Mouse (Mus musculus): ENCODE measurements around the gene Cep55.

The Cep55 gene

GRCm38 (mm10) chr19:38054720-38055192 lies at the start of gene Cep55:
TSS of gene Cep55 (plus strand) at chr19:38055011.
- DNase-seq, result peak; percentile 95 to 97

- DNase-seq, result no peak
These were observed 43.4 kb upstream of the Cep55 start for GRCm38 (mm10) chr19:38011379-38011778.

GRCm38 (mm10) chr19:38014443-38014842 lies 40.4 kb upstream of the Cep55 start:
- DNase-seq, result no peak

- DNase-seq, result peak; percentile 68 to 78
These were observed 39.5 kb upstream of the Cep55 start for GRCm38 (mm10) chr19:38015180-38015872.

- DNase-seq, result no peak
These were observed 38.9 kb upstream of the Cep55 start for GRCm38 (mm10) chr19:38015873-38016254.

GRCm38 (mm10) chr19:38022710-38023109 lies 32.1 kb upstream of the Cep55 start:
- DNase-seq, result no peak

GRCm38 (mm10) chr19:38023603-38024002 lies 31.2 kb upstream of the Cep55 start:
- DNase-seq, result no peak

GRCm38 (mm10) chr19:38025254-38026041 lies 29.4 kb upstream of the Cep55 start:
- peak; percentile 79 to 93 for DNase-seq

- peak; percentile 54 to 67 for DNase-seq
These were observed 28.6 kb upstream of the Cep55 start for GRCm38 (mm10) chr19:38026211-38026624.

- DNase-seq, result no peak
These were observed 27.4 kb upstream of the Cep55 start for GRCm38 (mm10) chr19:38027389-38027788.

GRCm38 (mm10) chr19:38027881-38028521 lies 26.8 kb upstream of the Cep55 start:
- peak; percentile 72 to 85 for DNase-seq

GRCm38 (mm10) chr19:38029292-38029691 lies 25.5 kb upstream of the Cep55 start:
- DNase-seq, result no peak

GRCm38 (mm10) chr19:38029871-38030270 lies 24.9 kb upstream of the Cep55 start:
- peak; percentile 27 to 60 for DNase-seq

GRCm38 (mm10) chr19:38030673-38031137 lies 24.1 kb upstream of the Cep55 start:
- peak; percentile 71 to 74 for DNase-seq

- no peak for DNase-seq
These were observed 23.7 kb upstream of the Cep55 start for GRCm38 (mm10) chr19:38031144-38031543.

GRCm38 (mm10) chr19:38032993-38033734 lies 21.6 kb upstream of the Cep55 start:
- DNase-seq, result no peak

GRCm38 (mm10) chr19:38033735-38034057 lies 21.1 kb upstream of the Cep55 start:
- DNase-seq, result no peak

GRCm38 (mm10) chr19:38034696-38035095 lies 20.1 kb upstream of the Cep55 start:
- no peak for DNase-seq

GRCm38 (mm10) chr19:38035766-38036165 lies 19.0 kb upstream of the Cep55 start:
- no peak for DNase-seq

- DNase-seq, result no peak
These were observed 16.5 kb upstream of the Cep55 start for GRCm38 (mm10) chr19:38038267-38038666.

- peak; percentile 36 to 55 for DNase-seq
These were observed 12.5 kb upstream of the Cep55 start for GRCm38 (mm10) chr19:38042261-38042722.

- DNase-seq, result peak; percentile 37 to 53
These were observed 11.4 kb upstream of the Cep55 start, which contains the start of gene Myof for GRCm38 (mm10) chr19:38043281-38043981. TSS of gene Myof (minus strand) at chr19:38043577.

All from kidney, adult 8-10 months (tissue).